Mouse (Mus musculus) olfactory bulb, adult 2 months (tissue): ENCODE measurements around the gene Tmco3.

ENCODE experiments used
- CTCF ChIP-seq: fragments of 200-500 bp; IDR thresholded peaks from 2 replicates; pipeline ENCODE4 v1.5.1; 2012; ENCODE audit warnings: low read depth, mild to moderate bottlenecking, low read length, moderate library complexity; ENCODE audit not compliant: insufficient read depth
- POLR2A ChIP-seq: fragments of 200-500 bp; IDR thresholded peaks from 2 replicates; pipeline ENCODE4 v1.6.1; 2012; ENCODE audit warnings: mild to moderate bottlenecking, low read depth, low read length, moderate library complexity; ENCODE audit not compliant: insufficient read depth

DNA sequence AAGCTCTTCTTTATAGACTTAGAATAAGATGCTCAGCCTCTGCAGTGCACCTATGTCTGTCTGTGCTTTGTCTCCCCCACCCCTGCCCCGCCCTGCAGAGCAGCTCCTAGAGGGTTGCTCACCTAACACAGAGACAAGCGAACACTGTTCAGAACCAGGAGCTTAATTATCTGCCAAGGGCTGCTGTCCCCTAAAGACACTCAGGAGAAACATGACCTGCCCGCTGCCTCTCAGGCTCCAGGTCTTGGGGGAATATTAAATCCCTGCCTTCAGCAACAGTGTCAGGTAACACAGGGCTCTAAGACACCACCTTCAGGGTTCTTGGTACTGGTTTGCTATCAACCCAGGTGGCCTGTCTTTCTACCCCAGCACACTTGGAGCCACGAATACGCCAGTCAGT is 34.6 kb upstream of the Tmco3 start:
- TF ChIP-seq POLR2A, result no peak
- no peak for TF ChIP-seq CTCF
